Mouse (Mus musculus): Measurements from ENCODE around the gene Arl8b. TPM values are rescaled to one million over a fixed set of nuclear protein-coding genes. Genes with fewer than 3 reads are reported as not detected.

The Arl8b gene
- 11.2 and 12.2 TPM in 2 replicates for polyA plus RNA-seq (2012)

DNA sequence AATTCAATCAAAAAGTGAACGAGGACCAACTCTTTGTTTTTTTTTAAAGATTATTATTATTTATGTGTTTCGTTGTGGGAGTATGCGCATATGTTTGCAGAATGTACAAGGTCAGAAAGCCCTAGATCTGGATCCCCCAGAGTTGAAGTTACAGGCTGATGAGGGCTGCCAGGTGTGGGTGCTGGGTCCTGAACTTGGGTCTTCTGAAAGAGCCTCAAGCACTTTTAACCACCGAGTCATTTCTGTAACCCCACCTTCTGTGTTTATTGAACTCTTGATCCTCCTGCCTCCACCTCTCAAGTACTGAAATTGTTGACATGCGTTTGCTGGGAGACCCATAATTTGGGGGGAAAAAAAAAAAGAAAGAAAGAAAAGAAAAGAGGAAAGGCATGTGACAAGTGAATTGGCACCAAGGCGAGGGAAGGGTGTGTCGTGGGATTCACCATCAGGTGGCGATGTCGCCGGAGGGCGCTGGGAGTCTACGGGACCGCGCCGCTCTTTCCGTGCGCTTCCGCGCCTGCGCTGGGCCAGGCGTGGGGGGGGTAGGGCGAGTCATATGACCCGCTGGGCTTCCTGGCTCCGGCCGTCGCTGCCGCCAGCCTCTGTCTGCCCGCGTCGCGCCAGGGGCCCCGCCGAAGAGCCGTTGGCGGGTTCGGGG is at the start of gene Arl8b:
TSS of gene Arl8b (plus strand) at position 574 of the 658 bp plus-strand sequence.

GRCm38 (mm10) chr6:108828234-108828868 is 45.5 kb downstream of the Arl8b start, which contains the start of gene Edem1:
TSS of gene Edem1 (plus strand) at chr6:108828641.

Other genes starting within 250 kb of the Arl8b start
- 90.1 and 107 TPM in 2 replicates for gene Bhlhe40, start 122.5 kb upstream of the Arl8b start, polyA plus RNA-seq (2012)
- 13.1 and 13.2 TPM in 2 replicates for gene Edem1, start 45.5 kb downstream of the Arl8b start, polyA plus RNA-seq (2012)